Mouse (Mus musculus) cerebellum, adult 2 months (tissue): Measurements from ENCODE around the gene Atp23.

Experiments used
- CTCF ChIP-seq: fragments of 200-500 bp; IDR thresholded peaks from 2 replicates; pipeline ENCODE4 v1.5.1; 2011; ENCODE audit warnings: low read depth, mild to moderate bottlenecking, control low read depth, low read length, moderate library complexity, borderline replicate concordance; ENCODE audit not compliant: insufficient read depth
- POLR2A ChIP-seq: fragments of 200-500 bp; IDR thresholded peaks from 2 replicates; pipeline ENCODE4 v1.6.1; 2011; ENCODE audit warnings: low read length, control low read depth, borderline replicate concordance; ENCODE audit not compliant: insufficient read depth

DNA sequence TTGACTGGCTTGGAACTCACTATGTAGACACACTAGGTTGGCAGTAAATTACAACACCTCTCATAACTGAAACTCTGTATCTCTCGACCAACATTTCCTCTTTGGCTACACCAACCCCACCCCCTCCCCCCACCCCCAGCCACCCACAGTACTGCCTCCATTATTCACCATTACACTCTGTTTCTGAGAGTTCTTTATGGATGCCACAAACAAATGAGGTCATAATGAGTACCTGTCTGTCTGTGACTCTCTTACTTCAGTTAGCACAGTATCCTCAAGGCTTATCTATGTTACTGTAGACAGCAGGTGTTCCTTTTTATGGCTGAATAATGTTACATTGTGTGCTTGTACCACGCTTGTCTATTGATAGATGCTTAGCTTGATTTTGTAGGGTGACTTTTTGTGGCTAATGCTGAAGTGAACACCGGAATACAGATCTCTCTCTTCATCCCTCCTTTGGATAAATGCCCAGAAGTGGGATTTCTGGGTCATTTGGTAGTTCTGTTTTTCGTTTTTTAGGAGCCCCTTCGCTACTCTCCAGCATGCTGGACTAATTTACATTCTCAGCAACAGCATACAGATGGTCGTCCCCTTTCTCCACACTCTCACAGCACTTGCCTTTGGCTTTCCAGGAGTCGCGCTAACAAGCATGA lies 73.1 kb downstream of the Atp23 start:
- TF ChIP-seq CTCF, result no peak
- no peak for TF ChIP-seq POLR2A
